Mouse (Mus musculus): ENCODE data around the gene Mfsd14a. TPM values are rescaled to one million over a fixed set of nuclear protein-coding genes. Genes with fewer than 3 reads are reported as not detected.

The Mfsd14a gene
- polyA plus RNA-seq, 1 experiment from 2014 or later = 78.5 TPM

DNA sequence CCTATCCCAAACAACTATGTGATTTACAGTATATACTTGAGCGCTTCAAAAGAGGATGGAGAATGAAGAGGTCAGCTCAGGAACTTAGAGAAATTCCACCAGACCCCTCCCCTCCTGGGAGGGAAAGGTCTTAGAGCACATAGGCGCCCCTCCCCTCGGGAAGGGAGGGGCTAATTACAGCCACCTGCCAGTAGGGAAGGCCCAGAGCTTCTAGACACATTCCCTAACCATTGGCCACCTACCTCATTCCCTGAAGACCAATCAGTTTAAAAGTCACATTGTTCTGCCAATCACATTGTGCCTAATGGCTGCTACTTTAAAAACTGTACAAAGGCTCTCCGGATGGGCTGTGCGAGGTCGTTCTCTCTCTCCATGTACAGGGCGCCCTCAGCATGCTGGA is 39.8 kb downstream of the Mfsd14a start:
- WGBS = 96% methylated on average over 7 of the region's 7 CpGs
- no peak overlapping the region for H3K9ac ChIP-seq

DNA sequence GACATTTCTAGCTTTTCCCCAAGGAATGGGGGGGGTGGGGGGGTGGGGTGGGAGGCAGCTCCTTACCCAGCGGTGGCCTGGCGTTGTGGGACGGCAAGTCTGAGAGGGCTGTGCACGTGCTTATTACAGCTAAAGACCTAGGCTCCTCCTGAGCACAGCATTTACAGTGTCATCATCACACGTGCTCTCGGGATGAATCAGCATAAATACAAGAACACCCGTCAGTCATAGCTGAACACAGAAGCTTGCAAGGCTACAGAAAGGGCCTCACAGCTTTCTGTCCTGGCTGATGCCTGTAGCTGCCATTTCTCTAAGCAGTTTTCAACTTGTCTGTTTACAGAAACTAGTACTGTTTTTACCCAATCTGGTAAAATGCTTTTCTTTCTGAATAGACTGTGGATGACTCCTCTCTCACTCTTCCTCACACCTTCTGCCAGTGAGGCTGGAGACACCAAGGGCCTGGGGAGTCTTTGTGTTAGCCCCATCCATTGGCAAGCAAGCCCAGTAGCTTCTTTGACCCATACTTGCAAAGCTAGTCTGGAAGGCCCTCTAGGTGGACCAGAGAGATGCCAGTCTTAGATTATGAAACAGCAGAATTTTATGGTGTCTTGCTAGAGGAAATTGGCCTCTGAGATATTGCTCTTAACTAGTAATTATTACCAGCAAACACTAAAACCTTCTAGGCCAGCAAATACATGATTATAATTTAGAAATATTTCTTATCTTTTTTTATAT is 41.7 kb downstream of the Mfsd14a start:
- Histone ChIP-seq H3K4me1 (no peaks in the 10 kb centered on the region), H3K4me2 (no peak overlapping the region), H3K27ac (no peak overlapping the region), H3K27me3 (no peaks in the 10 kb centered on the region), H3K9ac (no peak overlapping the region), H3K36me3 (peaks cover 44% of the 10 kb centered on the region), H3K4me3 (no peak overlapping the region), H3K9me3 (no peaks in the 10 kb centered on the region)
- ATAC-seq (ENCODE audit: insufficient number of reproducible peaks, insufficient read depth, low FRiP score, low TSS enrichment, low read depth) = no peak
- 92% methylated on average over 7 of the region's 7 CpGs for WGBS

More for the DNA sequence above, 39.8 kb downstream of the Mfsd14a start:
- H3K4me3 ChIP-seq = no peak overlapping the region
- no peaks in the 10 kb centered on the region for H3K27me3 ChIP-seq
- no peaks in the 10 kb centered on the region for H3K9me3 ChIP-seq
- no peaks in the 10 kb centered on the region for H3K4me1 ChIP-seq
- ATAC-seq (ENCODE audit: insufficient number of reproducible peaks, insufficient read depth, low FRiP score, low TSS enrichment, low read depth) = no peak
- H3K27ac ChIP-seq = no peak overlapping the region
- peaks cover 43% of the 10 kb centered on the region for H3K36me3 ChIP-seq
- H3K4me2 ChIP-seq = no peak overlapping the region

DNA sequence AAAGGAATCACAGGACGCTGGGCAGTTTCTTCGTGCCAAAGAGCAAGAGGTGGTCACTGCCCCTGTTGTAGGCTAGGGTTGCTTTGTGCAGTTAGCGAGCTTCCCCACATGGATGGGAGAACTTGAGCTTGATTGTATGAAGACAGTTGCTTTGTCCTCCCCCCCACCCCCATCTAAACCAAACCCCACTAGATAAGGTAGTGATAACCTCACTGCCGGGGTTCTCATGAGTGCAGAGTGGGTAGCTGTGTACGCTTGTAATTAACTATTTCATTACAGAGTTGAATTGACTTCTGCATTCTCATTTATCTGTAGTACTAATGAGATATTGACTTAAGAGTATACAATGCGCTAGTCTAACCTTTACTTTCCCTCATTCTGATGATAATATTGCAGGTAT is 43.6 kb downstream of the Mfsd14a start:
- H3K27me3 ChIP-seq = no peaks in the 10 kb centered on the region
- peaks cover 64% of the 10 kb centered on the region for H3K36me3 ChIP-seq
- no peaks in the 10 kb centered on the region for H3K9me3 ChIP-seq
- WGBS = 85% methylated on average over 6 of the region's 6 CpGs
- H3K4me2 ChIP-seq = no peak overlapping the region
- H3K9ac ChIP-seq = no peak overlapping the region
- H3K4me3 ChIP-seq = no peak overlapping the region
- no peak for ATAC-seq (ENCODE audit: insufficient number of reproducible peaks, insufficient read depth, low FRiP score, low TSS enrichment, low read depth)
- no peaks in the 10 kb centered on the region for H3K4me1 ChIP-seq
- H3K27ac ChIP-seq = no peak overlapping the region

DNA sequence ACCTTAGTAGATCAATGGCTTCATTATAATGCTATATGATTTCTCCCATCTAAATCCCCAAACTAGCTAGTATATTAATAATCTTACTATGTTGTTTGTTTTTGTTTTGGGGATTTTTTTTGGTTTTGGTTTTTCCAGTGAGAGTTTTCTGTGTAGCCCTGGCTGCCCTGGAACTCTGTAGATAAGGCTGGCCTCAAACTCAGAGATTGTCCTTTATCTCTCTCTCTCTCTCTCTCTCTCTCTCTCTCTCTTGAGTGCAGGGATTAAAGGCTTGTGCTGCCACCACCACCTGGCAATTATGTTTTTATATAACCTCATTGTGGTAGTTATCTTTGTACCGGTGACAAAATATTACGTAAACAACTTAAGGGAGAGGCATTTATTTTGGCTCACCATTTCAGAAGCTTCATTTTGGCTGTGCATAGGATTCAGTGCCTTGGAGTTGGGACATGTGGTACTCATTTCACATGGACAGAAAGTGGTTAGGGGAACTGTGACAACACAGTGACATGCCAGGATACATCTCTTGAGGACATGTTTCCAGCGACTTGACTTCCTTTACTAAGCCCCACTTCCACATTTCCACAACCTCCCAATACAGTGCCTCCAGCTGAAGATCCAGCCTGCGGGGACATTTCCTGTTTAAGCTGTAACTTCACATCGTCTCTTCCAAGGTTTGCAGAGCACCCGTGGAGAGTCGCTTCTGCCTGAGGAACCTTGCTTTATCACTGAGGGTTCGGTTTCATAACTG is 47.0 kb downstream of the Mfsd14a start:
- H3K4me2 ChIP-seq = no peak overlapping the region
- peaks cover 53% of the 10 kb centered on the region for H3K36me3 ChIP-seq
- no peaks in the 10 kb centered on the region for H3K27me3 ChIP-seq
- no peaks in the 10 kb centered on the region for H3K9me3 ChIP-seq
- H3K4me3 ChIP-seq = no peak overlapping the region
- H3K27ac ChIP-seq = no peak overlapping the region
- 86% methylated on average over 8 of the region's 8 CpGs for WGBS
- H3K4me1 ChIP-seq = no peaks in the 10 kb centered on the region
- no peak overlapping the region for H3K9ac ChIP-seq
- ATAC-seq (ENCODE audit: insufficient number of reproducible peaks, insufficient read depth, low FRiP score, low TSS enrichment, low read depth) = no peak

GRCm38 (mm10) chr3:116614295-116614892 is 48.1 kb downstream of the Mfsd14a start, which contains the start of gene Trmt13:
TSS of gene Trmt13 (minus strand) at chr3:116614587.
- Histone ChIP-seq H3K9me3 (no peaks in the 10 kb centered on the region), H3K36me3 (peaks cover 54% of the 10 kb centered on the region), H3K27me3 (no peaks in the 10 kb centered on the region), H3K9ac (no peak within 1 kb of the TSS), H3K4me3 (no peak within 1 kb of the TSS), H3K27ac (no peak within 1 kb of the TSS), H3K4me1 (no peaks in the 10 kb centered on the region), H3K4me2 (no peak within 1 kb of the TSS)
- 85% methylated on average over 10 of the region's 10 CpGs for WGBS
- no peak for ATAC-seq (ENCODE audit: insufficient number of reproducible peaks, insufficient read depth, low FRiP score, low TSS enrichment, low read depth)

DNA sequence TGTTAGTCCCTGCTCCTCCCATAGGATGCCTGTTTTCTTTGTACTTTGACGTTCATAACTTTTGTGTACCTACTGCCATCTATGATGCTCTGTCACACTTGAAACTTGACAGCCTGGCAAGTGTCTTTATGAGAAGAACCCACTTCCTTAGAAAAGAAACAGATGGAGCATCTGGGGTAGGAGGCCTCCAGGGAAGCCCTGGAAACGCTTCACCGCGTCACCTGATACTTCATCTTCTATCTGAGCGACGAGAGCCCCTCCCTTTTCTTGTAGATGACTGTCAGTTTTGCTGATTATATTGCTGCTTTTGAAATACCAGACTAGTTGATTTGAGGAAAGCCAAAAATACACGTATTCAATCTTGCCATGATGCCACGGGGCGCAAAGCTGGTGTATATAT is 57.9 kb downstream of the Mfsd14a start:
- H3K27me3 ChIP-seq = no peaks in the 10 kb centered on the region
- no peak overlapping the region for H3K4me2 ChIP-seq
- ATAC-seq (ENCODE audit: insufficient number of reproducible peaks, insufficient read depth, low FRiP score, low TSS enrichment, low read depth) = no peak
- no peak overlapping the region for H3K4me3 ChIP-seq
- WGBS = 52% methylated on average over 9 of the region's 9 CpGs
- no peak overlapping the region for H3K9ac ChIP-seq
- peak overlapping the region; percentile 4; the same call in 1 of the 2 replicates for H3K27ac ChIP-seq
- H3K9me3 ChIP-seq = no peaks in the 10 kb centered on the region
- no peaks in the 10 kb centered on the region for H3K4me1 ChIP-seq
- H3K36me3 ChIP-seq = peaks cover 22% of the 10 kb centered on the region

GRCm38 (mm10) chr3:116601781-116602180 is 60.7 kb downstream of the Mfsd14a start:
- no peak overlapping the region for H3K9ac ChIP-seq
- no peak overlapping the region for H3K27ac ChIP-seq
- H3K4me1 ChIP-seq = no peaks in the 10 kb centered on the region
- 89% methylated on average over 5 of the region's 5 CpGs for WGBS
- no peaks in the 10 kb centered on the region for H3K27me3 ChIP-seq
- H3K4me2 ChIP-seq = no peak overlapping the region
- ATAC-seq (ENCODE audit: insufficient number of reproducible peaks, insufficient read depth, low FRiP score, low TSS enrichment, low read depth) = no peak
- peaks cover 3% of the 10 kb centered on the region; the same call in 1 of the 2 replicates for H3K36me3 ChIP-seq
- no peak overlapping the region for H3K4me3 ChIP-seq
- H3K9me3 ChIP-seq = no peaks in the 10 kb centered on the region

- no peak overlapping the region for H3K4me3 ChIP-seq
- H3K4me2 ChIP-seq = no peak overlapping the region
- 0 out of 2 replicates have a peak, but pooled peaks cover under 1% of the 10 kb centered on the region for H3K4me1 ChIP-seq
- no peak overlapping the region for H3K9ac ChIP-seq
- no peaks in the 10 kb centered on the region for H3K27me3 ChIP-seq
- 88% methylated on average over 5 of the region's 5 CpGs for WGBS
- H3K36me3 ChIP-seq = no peaks in the 10 kb centered on the region
- no peak overlapping the region for H3K27ac ChIP-seq
- no peak for ATAC-seq (ENCODE audit: insufficient number of reproducible peaks, insufficient read depth, low FRiP score, low TSS enrichment, low read depth)
- no peaks in the 10 kb centered on the region for H3K9me3 ChIP-seq
Measured at GRCm38 (mm10) chr3:116601005-116601404, 61.5 kb downstream of the Mfsd14a start.

- H3K4me3 ChIP-seq = no peak overlapping the region
- H3K27me3 ChIP-seq = no peaks in the 10 kb centered on the region
- 0 out of 2 replicates have a peak, but pooled peaks cover 3% of the 10 kb centered on the region for H3K4me1 ChIP-seq
- no peaks in the 10 kb centered on the region for H3K9me3 ChIP-seq
- no peak overlapping the region for H3K9ac ChIP-seq
- no peak overlapping the region for H3K4me2 ChIP-seq
- ATAC-seq (ENCODE audit: insufficient number of reproducible peaks, insufficient read depth, low FRiP score, low TSS enrichment, low read depth) = no peak
- no peaks in the 10 kb centered on the region for H3K36me3 ChIP-seq
- no peak overlapping the region for H3K27ac ChIP-seq
- WGBS = 95% methylated on average over 2 of the region's 2 CpGs
Measured at GRCm38 (mm10) chr3:116599705-116600104, 62.8 kb downstream of the Mfsd14a start.

DNA sequence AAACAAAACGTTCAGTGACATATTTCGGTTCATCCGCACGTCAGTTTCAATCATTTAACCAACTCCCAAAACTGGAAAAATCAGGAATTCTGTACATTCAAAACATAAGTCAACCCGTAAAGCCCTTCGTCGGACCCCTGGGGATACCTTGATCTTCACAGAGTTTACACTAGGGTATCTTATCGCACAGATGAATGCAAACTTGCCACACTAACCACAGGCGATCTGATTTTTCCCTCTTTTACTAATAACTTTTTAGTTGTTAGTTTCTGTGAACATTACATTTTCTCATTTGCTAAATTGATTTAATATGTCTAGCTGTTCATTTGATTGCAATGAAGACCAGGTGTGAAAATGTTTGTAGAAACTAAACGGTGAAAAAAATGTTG is 66.9 kb downstream of the Mfsd14a start:
- Histone ChIP-seq H3K4me3 (peak overlapping the region; percentile 88), H3K27me3 (no peaks in the 10 kb centered on the region), H3K36me3 (peaks cover 13% of the 10 kb centered on the region), H3K9me3 (no peaks in the 10 kb centered on the region), H3K4me2 (peak overlapping the region; percentile 74), H3K9ac (peak overlapping the region; percentile 85), H3K4me1 (0 out of 2 replicates have a peak, but pooled peaks cover 3% of the 10 kb centered on the region), H3K27ac (no peak overlapping the region)
- ATAC-seq (ENCODE audit: insufficient number of reproducible peaks, insufficient read depth, low FRiP score, low TSS enrichment, low read depth) = no peak
- 8% methylated on average over 10 of the region's 10 CpGs for WGBS

DNA sequence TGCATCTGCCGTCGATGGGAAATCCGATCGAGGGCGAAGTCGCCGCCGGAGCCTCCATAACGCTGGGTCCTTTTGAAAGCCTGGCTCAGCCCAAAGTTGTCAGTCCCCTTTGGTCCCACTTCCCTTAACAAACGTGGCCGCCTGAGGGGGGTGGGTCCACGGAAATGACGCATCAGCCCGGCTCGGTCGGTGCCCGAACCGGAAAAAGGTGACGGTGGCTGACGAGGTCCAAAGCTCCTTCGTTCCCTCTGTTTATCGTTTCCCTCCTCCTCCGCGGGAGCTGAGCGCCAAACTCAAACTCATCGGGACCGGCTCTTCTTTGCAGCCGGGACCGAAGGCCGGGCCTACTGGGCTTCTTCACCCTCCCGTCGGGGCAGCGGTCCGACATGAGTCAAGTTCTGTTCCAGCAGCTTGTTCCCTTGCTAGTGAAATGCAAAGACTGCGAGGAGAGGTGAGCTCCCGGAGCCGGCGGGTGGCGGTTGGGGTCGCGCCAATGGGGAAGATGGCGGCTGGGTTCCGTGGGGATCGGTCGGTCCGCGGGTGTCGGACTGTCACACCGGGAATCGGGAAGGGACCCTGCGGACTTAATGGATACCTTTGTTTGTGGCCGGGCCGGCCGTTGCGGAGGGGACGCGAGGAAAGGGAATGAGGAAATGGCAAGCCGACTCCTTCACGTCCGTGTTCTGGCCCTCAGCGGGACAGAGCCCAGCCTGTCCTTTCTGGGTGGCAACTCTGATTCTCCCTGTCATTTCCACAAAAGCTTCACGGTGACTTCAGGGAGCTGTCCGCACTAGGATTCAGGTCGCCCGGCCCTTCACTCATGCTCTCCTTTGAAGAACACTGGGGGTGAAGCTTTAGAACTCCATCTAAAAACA is 67.5 kb downstream of the Mfsd14a start, which contains the start of gene Sass6:
Gene Sass6, plus strand, starts transcription at position 255 of the 875 bp plus-strand sequence.
- Histone ChIP-seq H3K27me3 (no peaks in the 10 kb centered on the region), H3K27ac (peak within 1 kb of the TSS; percentile 90), H3K4me3 (peak within 1 kb of the TSS; percentile 88), H3K9me3 (no peaks in the 10 kb centered on the region), H3K4me2 (peak within 1 kb of the TSS; percentile 74), H3K9ac (peak within 1 kb of the TSS; percentile 85), H3K36me3 (peaks cover 18% of the 10 kb centered on the region), H3K4me1 (0 out of 2 replicates have a peak, but pooled peaks cover 3% of the 10 kb centered on the region)
- under 1% methylated on average over 65 of the region's 65 CpGs for WGBS
- ATAC-seq (ENCODE audit: insufficient number of reproducible peaks, insufficient read depth, low FRiP score, low TSS enrichment, low read depth) = peak; percentile 95

Measured in embryonic facial prominence, embryonic 13.5 days (tissue).